Mouse (Mus musculus): Measurements from ENCODE around the gene Pkhd1.
"Not testable (repeated sequence)": the region's sequence is repeated elsewhere in the genome, so short reads cannot be mapped to it uniquely, and the experiment has no call there.

Gene Pkhd1

GRCm38 (mm10) chr1:20248169-20248568 lies 369.7 kb downstream of the Pkhd1 start:
- DNase-seq: no peak

- DNase-seq: no peak
These were observed 401.2 kb downstream of the Pkhd1 start for GRCm38 (mm10) chr1:20216681-20217080.

GRCm38 (mm10) chr1:20190444-20190843 lies 427.4 kb downstream of the Pkhd1 start:
- no peak for DNase-seq

- no peak for DNase-seq
These were observed 437.7 kb downstream of the Pkhd1 start for GRCm38 (mm10) chr1:20180157-20180556.

- no peak for DNase-seq
These were observed 446.7 kb downstream of the Pkhd1 start for GRCm38 (mm10) chr1:20171199-20171598.

- not testable (repeated sequence) for DNase-seq
These were observed 467.2 kb downstream of the Pkhd1 start for GRCm38 (mm10) chr1:20150627-20151026.

GRCm38 (mm10) chr1:20150016-20150415 lies 467.8 kb downstream of the Pkhd1 start:
- no peak for DNase-seq

- DNase-seq: no peak
These were observed 481.7 kb downstream of the Pkhd1 start for GRCm38 (mm10) chr1:20136205-20136604.

GRCm38 (mm10) chr1:20135065-20135618 lies 482.7 kb downstream of the Pkhd1 start:
- DNase-seq: no peak

- DNase-seq: no peak
These were observed 484.2 kb downstream of the Pkhd1 start for GRCm38 (mm10) chr1:20133636-20134035.

- no peak for DNase-seq
These were observed 485.9 kb downstream of the Pkhd1 start for GRCm38 (mm10) chr1:20131786-20132596.

- DNase-seq: no peak
These were observed 500.5 kb downstream of the Pkhd1 start for GRCm38 (mm10) chr1:20117331-20117730.

GRCm38 (mm10) chr1:20069733-20070132 lies 548.1 kb downstream of the Pkhd1 start:
- peak; percentile 0 for DNase-seq

GRCm38 (mm10) chr1:20058245-20058644 lies 559.6 kb downstream of the Pkhd1 start:
- DNase-seq: peak; percentile 1

GRCm38 (mm10) chr1:20039389-20039788 lies 578.5 kb downstream of the Pkhd1 start:
- DNase-seq: no peak

GRCm38 (mm10) chr1:20035277-20035676 lies 582.6 kb downstream of the Pkhd1 start:
- no peak for DNase-seq

- no peak for DNase-seq
These were observed 599.5 kb downstream of the Pkhd1 start for GRCm38 (mm10) chr1:20018198-20018925.

GRCm38 (mm10) chr1:20017619-20018018 lies 600.2 kb downstream of the Pkhd1 start:
- no peak for DNase-seq
